Mouse (Mus musculus) testis, adult 2 months (tissue): ENCODE results near the gene Prok2.
A peak's percentile ranks its signal among the peaks of the same experiment; 100 is the strongest.

Experiments
- CTCF ChIP-seq: fragments of 200-500 bp; IDR thresholded peaks from 2 replicates; pipeline ENCODE4 v1.5.1; 2012; ENCODE audit warnings: low read depth, mild to moderate bottlenecking, inconsistent platforms, low read length, moderate library complexity; ENCODE audit not compliant: control insufficient read depth, insufficient read depth, insufficient replicate concordance
- POLR2A ChIP-seq: fragments of 200-500 bp; IDR thresholded peaks from 2 replicates; pipeline ENCODE4 v1.6.1; 2012; ENCODE audit warnings: low read depth, mild to moderate bottlenecking, inconsistent platforms, low read length, moderate library complexity; ENCODE audit not compliant: control insufficient read depth

GRCm38 (mm10) chr6:99725971-99726561 lies at the start of gene Prok2:
- TF ChIP-seq POLR2A = peak; percentile 64
- TF ChIP-seq CTCF = no peak
